Mouse (Mus musculus): ENCODE results near the gene Gm27027. TPM values are rescaled to one million over a fixed set of nuclear protein-coding genes. Genes with fewer than 3 reads are reported as not detected.

Gene Gm27027
- polyA plus RNA-seq (2015; fragmentation: Nextera tagmentation; extraction: Ambion mirVana), result not detected in 2 replicates

DNA sequence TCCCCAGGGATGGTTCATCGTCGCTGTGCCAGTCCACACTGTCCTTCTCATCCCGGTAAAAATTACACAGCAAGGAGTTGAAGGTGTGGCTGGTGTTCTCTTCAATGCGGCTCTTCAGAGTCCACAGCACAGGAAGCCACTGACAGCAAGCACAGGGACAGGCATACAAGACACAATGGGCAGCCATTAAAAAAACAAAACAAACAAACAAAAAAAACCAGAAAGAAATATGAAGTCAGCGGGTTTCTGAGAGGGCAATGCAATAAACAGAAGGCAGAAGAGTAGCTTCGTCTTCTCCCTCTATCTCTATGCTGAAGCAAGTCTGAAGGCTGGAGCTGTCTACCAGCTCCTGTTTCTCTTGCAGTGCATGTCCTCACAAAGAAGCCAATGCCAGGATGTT lies at the start of gene Gm27027:
Gene Gm27027, minus strand, starts transcription at position 101 of the 400 bp plus-strand sequence.
- Histone ChIP-seq H3K4me3 (ENCODE audit: low read depth, low read length) (no peak within 1 kb of the TSS), H3K27me3 (ENCODE audit: control insufficient read depth, insufficient read depth, low read length) (no peaks in the 10 kb centered on the region), H3K4me1 (replicated peaks; ENCODE audit: control insufficient read depth, insufficient read depth) (no peaks in the 10 kb centered on the region), H3K9me3 (ENCODE audit: control insufficient read depth, low read length) (no peaks in the 10 kb centered on the region), H3K4me2 (replicated peaks; ENCODE audit: low read depth) (no peak within 1 kb of the TSS), H3K36me3 (ENCODE audit: control insufficient read depth, insufficient read depth, low read length) (peaks cover 23% of the 10 kb centered on the region), H3K27ac (replicated peaks) (no peak within 1 kb of the TSS), H3K9ac (ENCODE audit: low read length) (no peak within 1 kb of the TSS)
- TF ChIP-seq CTCF (IDR thresholded peaks at IDR 0.05; ENCODE audit: low read depth) (no peak), EP300 (optimal IDR thresholded peaks at IDR 0.05) (no peak)
- 85% methylated on average over 6 of the region's 6 CpGs for WGBS
- ATAC-seq (ENCODE audit: low FRiP score, low TSS enrichment) (no peak), DNase-seq (ENCODE audit: low spot score) (no peak)

GRCm38 (mm10) chr2:94045411-94046090 lies 49.4 kb upstream of the Gm27027 start:
- TF ChIP-seq CTCF (IDR thresholded peaks at IDR 0.05; ENCODE audit: low read depth) (no peak), EP300 (optimal IDR thresholded peaks at IDR 0.05) (no peak)
- Histone ChIP-seq H3K9ac (ENCODE audit: low read length) (no peak overlapping the region), H3K9me3 (ENCODE audit: control insufficient read depth, low read length) (no peaks in the 10 kb centered on the region), H3K27me3 (ENCODE audit: control insufficient read depth, insufficient read depth, low read length) (no peaks in the 10 kb centered on the region), H3K36me3 (ENCODE audit: control insufficient read depth, insufficient read depth, low read length) (no peaks in the 10 kb centered on the region), H3K4me2 (replicated peaks; ENCODE audit: low read depth) (no peak overlapping the region), H3K4me1 (replicated peaks; ENCODE audit: control insufficient read depth, insufficient read depth) (0 out of 2 replicates have a peak, but pooled peaks cover 2% of the 10 kb centered on the region), H3K4me3 (ENCODE audit: low read depth, low read length) (no peak overlapping the region), H3K27ac (replicated peaks) (no peak overlapping the region)
- ATAC-seq (ENCODE audit: low FRiP score, low TSS enrichment) (peak; percentile 66; the same call in 1 of the 2 replicates), DNase-seq (ENCODE audit: low spot score) (no peak)
- 38% methylated on average over 6 of the region's 6 CpGs for WGBS

- DNase-seq (ENCODE audit: low spot score) (no peak), ATAC-seq (ENCODE audit: low FRiP score, low TSS enrichment) (no peak)
- H3K9me3 ChIP-seq (ENCODE audit: control insufficient read depth, low read length), result no peaks in the 10 kb centered on the region
- no peak for TF ChIP-seq EP300 (optimal IDR thresholded peaks at IDR 0.05)
- no peak for TF ChIP-seq CTCF (IDR thresholded peaks at IDR 0.05; ENCODE audit: low read depth)
- H3K27ac ChIP-seq (replicated peaks), result no peak overlapping the region
- no peaks in the 10 kb centered on the region for H3K36me3 ChIP-seq (ENCODE audit: control insufficient read depth, insufficient read depth, low read length)
- no peak overlapping the region for H3K4me2 ChIP-seq (replicated peaks; ENCODE audit: low read depth)
- 83% methylated on average over 2 of the region's 2 CpGs for WGBS
- no peak overlapping the region for H3K4me3 ChIP-seq (ENCODE audit: low read depth, low read length)
- no peaks in the 10 kb centered on the region for H3K4me1 ChIP-seq (replicated peaks; ENCODE audit: control insufficient read depth, insufficient read depth)
- H3K9ac ChIP-seq (ENCODE audit: low read length), result no peak overlapping the region
- no peaks in the 10 kb centered on the region for H3K27me3 ChIP-seq (ENCODE audit: control insufficient read depth, insufficient read depth, low read length)
Measured at GRCm38 (mm10) chr2:94044174-94044573, 48.0 kb upstream of the Gm27027 start.

GRCm38 (mm10) chr2:94043662-94044061 lies 47.5 kb upstream of the Gm27027 start:
- Histone ChIP-seq H3K4me1 (replicated peaks; ENCODE audit: control insufficient read depth, insufficient read depth) (no peaks in the 10 kb centered on the region), H3K9ac (ENCODE audit: low read length) (no peak overlapping the region), H3K36me3 (ENCODE audit: control insufficient read depth, insufficient read depth, low read length) (no peaks in the 10 kb centered on the region), H3K27me3 (ENCODE audit: control insufficient read depth, insufficient read depth, low read length) (no peaks in the 10 kb centered on the region), H3K4me2 (replicated peaks; ENCODE audit: low read depth) (no peak overlapping the region), H3K27ac (replicated peaks) (no peak overlapping the region), H3K4me3 (ENCODE audit: low read depth, low read length) (no peak overlapping the region), H3K9me3 (ENCODE audit: control insufficient read depth, low read length) (no peaks in the 10 kb centered on the region)
- DNase-seq (ENCODE audit: low spot score) (no peak), ATAC-seq (ENCODE audit: low FRiP score, low TSS enrichment) (no peak)
- 62% methylated on average over 5 of the region's 5 CpGs for WGBS
- TF ChIP-seq CTCF (IDR thresholded peaks at IDR 0.05; ENCODE audit: low read depth) (no peak), EP300 (optimal IDR thresholded peaks at IDR 0.05) (no peak)

- no peak overlapping the region for H3K9ac ChIP-seq (ENCODE audit: low read length)
- H3K4me1 ChIP-seq (replicated peaks; ENCODE audit: control insufficient read depth, insufficient read depth), result no peaks in the 10 kb centered on the region
- ATAC-seq (ENCODE audit: low FRiP score, low TSS enrichment) (no peak), DNase-seq (ENCODE audit: low spot score) (no peak)
- H3K9me3 ChIP-seq (ENCODE audit: control insufficient read depth, low read length), result no peaks in the 10 kb centered on the region
- WGBS, result 87% methylated on average over 3 of the region's 3 CpGs
- H3K27ac ChIP-seq (replicated peaks), result no peak overlapping the region
- H3K4me2 ChIP-seq (replicated peaks; ENCODE audit: low read depth), result no peak overlapping the region
- no peak overlapping the region for H3K4me3 ChIP-seq (ENCODE audit: low read depth, low read length)
- no peak for TF ChIP-seq EP300 (optimal IDR thresholded peaks at IDR 0.05)
- TF ChIP-seq CTCF (IDR thresholded peaks at IDR 0.05; ENCODE audit: low read depth), result no peak
- H3K36me3 ChIP-seq (ENCODE audit: control insufficient read depth, insufficient read depth, low read length), result no peaks in the 10 kb centered on the region
- no peaks in the 10 kb centered on the region for H3K27me3 ChIP-seq (ENCODE audit: control insufficient read depth, insufficient read depth, low read length)
Measured at GRCm38 (mm10) chr2:94042461-94042860, 46.3 kb upstream of the Gm27027 start.

GRCm38 (mm10) chr2:94040391-94041125 lies 44.4 kb upstream of the Gm27027 start:
- H3K4me3 ChIP-seq (ENCODE audit: low read depth, low read length), result no peak overlapping the region
- ATAC-seq (ENCODE audit: low FRiP score, low TSS enrichment), result no peak
- 86% methylated on average over 5 of the region's 5 CpGs for WGBS
- no peaks in the 10 kb centered on the region for H3K4me1 ChIP-seq (replicated peaks; ENCODE audit: control insufficient read depth, insufficient read depth)
- no peaks in the 10 kb centered on the region for H3K36me3 ChIP-seq (ENCODE audit: control insufficient read depth, insufficient read depth, low read length)
- no peak for DNase-seq (ENCODE audit: low spot score)
- no peak overlapping the region for H3K9ac ChIP-seq (ENCODE audit: low read length)
- no peak overlapping the region for H3K27ac ChIP-seq (replicated peaks)
- H3K9me3 ChIP-seq (ENCODE audit: control insufficient read depth, low read length), result no peaks in the 10 kb centered on the region
- no peak for TF ChIP-seq CTCF (IDR thresholded peaks at IDR 0.05; ENCODE audit: low read depth)
- no peak for TF ChIP-seq EP300 (optimal IDR thresholded peaks at IDR 0.05)
- no peaks in the 10 kb centered on the region for H3K27me3 ChIP-seq (ENCODE audit: control insufficient read depth, insufficient read depth, low read length)
- H3K4me2 ChIP-seq (replicated peaks; ENCODE audit: low read depth), result no peak overlapping the region

Data from stomach, postnatal 0 days (tissue).